Mouse (Mus musculus) kidney, postnatal 4 days (tissue): ENCODE measurements around the gene Ube2n.

Experiments
- DNase-seq, 2 experiments: peaks; one replicate each; pipeline ENCODE4 v3.0.0; 2021; ENCODE audit warnings: mixed read lengths in 2 of 2

Gene Ube2n

GRCm38 (mm10) chr10:95560394-95560983 lies 45.5 kb downstream of the Ube2n start:
- DNase-seq = no peak

- DNase-seq = no peak
These were observed 46.7 kb downstream of the Ube2n start for GRCm38 (mm10) chr10:95561616-95562015.

GRCm38 (mm10) chr10:95562395-95562794 lies 47.5 kb downstream of the Ube2n start:
- no peak for DNase-seq

GRCm38 (mm10) chr10:95562859-95563841 lies 48.2 kb downstream of the Ube2n start:
- peak; percentile 61 to 77 for DNase-seq

- DNase-seq = peak; percentile 92 to 95
These were observed 49.2 kb downstream of the Ube2n start, which contains the start of gene Nudt4 for GRCm38 (mm10) chr10:95563851-95564845. Nudt4 (minus strand) TSS chr10:95564146.

- peak in 1 of 2 experiments; percentile 33 for DNase-seq
These were observed 50.4 kb downstream of the Ube2n start for GRCm38 (mm10) chr10:95565156-95565854.

GRCm38 (mm10) chr10:95566786-95567185 lies 51.8 kb downstream of the Ube2n start:
- no peak for DNase-seq

- DNase-seq = peak in 1 of 2 experiments; percentile 35
These were observed 52.6 kb downstream of the Ube2n start for GRCm38 (mm10) chr10:95567550-95567949.

GRCm38 (mm10) chr10:95568016-95568415 lies 53.1 kb downstream of the Ube2n start:
- DNase-seq = no peak

GRCm38 (mm10) chr10:95569441-95569840 lies 54.5 kb downstream of the Ube2n start:
- no peak for DNase-seq

- DNase-seq = no peak
These were observed 60.0 kb downstream of the Ube2n start for GRCm38 (mm10) chr10:95574994-95575393.

- DNase-seq = no peak
These were observed 61.0 kb downstream of the Ube2n start for GRCm38 (mm10) chr10:95575839-95576380.

- DNase-seq = peak; percentile 43 to 63
These were observed 62.1 kb downstream of the Ube2n start for GRCm38 (mm10) chr10:95576876-95577566.

GRCm38 (mm10) chr10:95577567-95577950 lies 62.6 kb downstream of the Ube2n start:
- no peak for DNase-seq

GRCm38 (mm10) chr10:95585554-95585953 lies 70.6 kb downstream of the Ube2n start:
- DNase-seq = no peak

GRCm38 (mm10) chr10:95587509-95588220 lies 72.7 kb downstream of the Ube2n start:
- no peak for DNase-seq

GRCm38 (mm10) chr10:95589196-95589595 lies 74.3 kb downstream of the Ube2n start:
- DNase-seq = no peak

GRCm38 (mm10) chr10:95590196-95590595 lies 75.3 kb downstream of the Ube2n start:
- DNase-seq = no peak

GRCm38 (mm10) chr10:95591257-95591656 lies 76.3 kb downstream of the Ube2n start:
- no peak for DNase-seq

- DNase-seq = no peak
These were observed 79.5 kb downstream of the Ube2n start for GRCm38 (mm10) chr10:95594414-95594813.
